Mouse (Mus musculus) neutrophil, adult 5-6 weeks (primary cell): ENCODE measurements around the gene Tsks. TPM values are rescaled to one million over a fixed set of nuclear protein-coding genes. Genes with fewer than 3 reads are reported as not detected.

Experiments used
- ATAC-seq: fragments of 151-379, 151-347 bp; 2 replicates; pipeline ENCODE4 v1.8.0; 2017; ENCODE audit warnings: mild to moderate bottlenecking, moderate TSS enrichment; ENCODE audit not compliant: insufficient number of reproducible peaks, poor library complexity, low FRiP score, severe bottlenecking; ENCODE audit errors: extremely low read depth
- total RNA-seq: library from RNA; stranded (forward); fragments of 200-1000 nt; gene quantifications from 2 replicates; pipeline ENCODE4 v1.2.3, GENCODE M21; 2017

Gene Tsks
- total RNA-seq, 1 experiment from 2014 or later = not detected

DNA sequence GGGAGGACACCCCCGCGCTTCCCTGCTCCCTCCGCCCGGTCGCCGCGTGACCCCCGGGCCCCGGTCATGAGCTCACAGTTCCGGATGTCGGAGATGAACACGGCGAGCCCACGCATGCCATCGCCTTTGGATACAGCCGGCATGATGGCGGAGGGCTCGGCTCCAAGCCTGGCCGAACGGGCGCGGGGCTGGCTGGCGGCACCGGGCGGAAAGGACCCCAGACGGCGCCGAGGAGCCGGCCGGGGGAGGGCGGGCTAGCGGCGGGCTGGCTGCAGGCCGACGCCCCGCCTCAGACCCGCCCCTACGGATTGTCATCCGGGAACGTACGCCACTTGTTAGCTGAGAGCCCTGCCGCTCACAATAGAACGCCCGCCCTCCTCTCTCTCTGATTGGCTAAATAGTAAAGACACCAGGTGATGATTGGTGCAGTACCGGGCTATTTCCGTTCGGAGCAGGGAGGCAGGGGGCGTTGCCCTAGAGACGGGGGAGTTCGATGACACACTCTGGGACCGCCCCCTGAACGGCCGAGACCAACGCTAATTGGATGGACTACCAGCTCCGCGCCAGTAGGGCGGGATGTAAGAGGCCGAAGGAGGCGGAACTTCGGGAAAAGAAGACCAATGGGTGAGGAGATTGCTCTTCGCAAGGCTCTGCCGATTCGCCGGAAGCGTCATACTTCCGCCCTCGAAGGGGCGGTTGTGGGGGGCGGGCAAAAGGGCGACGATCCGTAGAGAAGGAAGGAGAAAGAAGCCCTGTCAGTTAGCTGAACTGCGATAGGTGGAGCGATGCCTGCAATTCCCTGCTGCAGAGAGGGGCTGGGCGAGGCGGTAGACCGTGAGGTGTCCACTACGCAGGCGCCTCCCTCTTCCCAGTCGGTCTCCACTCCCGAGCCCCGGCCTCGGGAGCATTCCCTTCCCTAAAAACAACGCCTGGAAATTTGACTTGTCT lies 13.5 kb upstream of the Tsks start, which contains the start of gene Ap2a1:
Ap2a1 (minus strand) TSS at position 293 of the 948 bp plus-strand sequence.
- peak; percentile 94 for ATAC-seq

GRCm38 (mm10) chr7:44938680-44939079 lies 4.3 kb upstream of the Tsks start:
- ATAC-seq = no peak

DNA sequence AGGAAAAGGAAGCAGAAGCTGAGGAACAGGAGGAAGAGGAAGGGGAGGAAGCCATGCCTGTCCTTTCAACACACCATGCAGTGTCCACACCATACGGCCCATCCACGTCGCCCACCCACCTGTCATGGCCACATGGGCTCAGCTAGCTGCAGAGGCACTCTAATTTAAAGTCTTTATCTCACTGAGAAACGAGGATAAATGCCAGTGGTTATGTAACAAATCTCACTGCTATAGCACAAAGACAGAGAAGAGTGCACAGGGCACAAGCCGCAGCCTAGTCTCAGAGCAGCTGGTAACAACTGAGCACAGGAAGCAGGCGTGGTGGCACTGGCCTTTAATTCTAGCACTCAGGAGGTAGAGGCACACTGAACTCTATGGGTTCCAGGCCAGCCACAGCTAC lies 6.9 kb downstream of the Tsks start:
- no peak for ATAC-seq

DNA sequence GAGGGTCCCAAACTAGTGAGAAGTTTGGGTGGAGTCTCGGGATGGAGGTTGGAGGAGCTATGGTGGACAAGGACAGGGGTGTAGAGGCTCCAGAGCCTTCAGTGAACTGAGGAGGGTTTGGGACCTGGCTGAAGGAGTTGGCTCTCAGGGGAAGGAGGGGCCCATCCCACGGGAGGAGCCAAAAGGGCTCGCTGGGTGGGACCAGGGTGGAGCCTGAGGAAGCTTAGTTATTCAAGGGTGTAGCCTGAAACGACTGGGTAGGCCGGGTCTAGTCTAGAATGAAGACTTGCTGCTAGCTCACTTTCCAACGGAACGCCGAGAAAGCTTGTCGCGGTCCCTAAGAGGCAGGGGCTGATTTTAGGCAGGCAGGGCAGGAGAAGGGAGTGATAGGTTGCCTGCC lies 9.0 kb downstream of the Tsks start:
- no peak for ATAC-seq

- peak; percentile 33 for ATAC-seq
Observed at GRCm38 (mm10) chr7:44952611-44953306, 9.8 kb downstream of the Tsks start.

GRCm38 (mm10) chr7:44953561-44953960 lies 10.6 kb downstream of the Tsks start:
- ATAC-seq = no peak

GRCm38 (mm10) chr7:44954091-44954885 lies 11.3 kb downstream of the Tsks start:
- ATAC-seq = no peak

DNA sequence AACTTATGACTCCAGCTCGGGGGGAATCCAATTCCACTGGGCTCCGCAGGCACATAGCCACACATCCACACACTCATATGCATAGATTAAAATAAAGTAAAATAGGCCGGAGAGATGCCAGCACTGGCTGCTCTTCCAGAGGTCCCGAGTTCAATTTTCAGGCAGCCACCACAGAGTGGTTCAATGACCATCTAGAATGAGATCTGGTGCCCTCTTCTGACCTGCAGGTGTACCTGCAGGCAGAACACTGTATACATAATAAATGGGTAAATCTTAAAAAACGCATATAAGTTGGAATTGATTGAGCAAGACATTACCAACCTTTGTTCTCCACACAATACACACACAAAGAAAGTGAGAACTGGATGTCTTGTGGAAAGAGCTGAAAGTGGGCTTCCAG lies 12.6 kb downstream of the Tsks start:
- ATAC-seq = no peak

DNA sequence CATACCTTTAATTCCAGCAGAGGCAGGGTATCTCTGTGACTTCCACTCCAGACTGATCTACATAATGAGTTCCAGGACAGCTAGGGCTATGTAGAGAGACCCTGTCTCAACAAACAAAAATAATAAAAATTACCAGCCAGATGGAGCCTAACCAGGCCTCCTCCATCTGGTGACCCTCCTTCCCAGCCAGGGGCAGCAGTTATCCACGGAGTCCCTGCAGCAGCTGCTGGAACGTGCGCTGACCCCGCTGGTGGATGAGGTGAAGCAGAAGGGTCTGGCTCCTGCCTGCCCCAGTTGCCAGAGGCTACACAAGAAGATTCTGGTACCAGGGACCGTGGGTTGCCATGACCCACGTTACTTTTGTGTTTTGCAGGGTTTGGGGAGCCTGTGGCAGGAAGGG lies 13.3 kb downstream of the Tsks start:
- no peak for ATAC-seq

DNA sequence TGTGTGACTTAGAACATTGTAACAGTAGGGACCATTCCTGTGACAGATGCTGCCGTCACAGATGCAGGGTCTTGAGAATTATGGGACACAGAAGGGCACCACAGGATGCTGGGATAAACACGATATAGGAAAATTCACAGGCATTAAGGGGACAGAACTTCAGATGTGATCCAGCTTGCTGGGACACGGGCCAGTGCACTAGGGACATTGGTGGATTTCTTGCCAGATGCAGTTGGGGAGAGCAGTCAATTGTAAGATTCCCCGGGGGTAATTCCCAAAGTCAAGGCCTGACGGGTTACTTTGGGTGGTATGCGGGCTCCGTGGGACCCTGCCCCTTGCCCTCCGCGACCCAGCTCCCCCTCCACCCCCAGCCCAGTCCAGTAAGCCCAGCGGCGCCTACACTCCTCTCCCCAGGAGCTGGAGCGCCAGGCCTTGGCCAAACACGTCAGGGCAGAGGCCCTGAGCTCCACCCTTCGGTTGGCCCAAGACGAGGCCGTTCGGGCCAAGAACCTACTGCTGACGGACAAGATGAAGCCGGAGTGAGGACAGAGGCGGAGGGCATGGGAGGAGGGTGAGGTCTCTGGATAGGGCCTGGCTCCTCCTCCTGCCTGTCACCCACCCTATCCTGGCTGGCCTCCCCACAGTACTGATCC lies 14.3 kb downstream of the Tsks start:
- ATAC-seq = no peak

GRCm38 (mm10) chr7:44958208-44958607 lies 15.2 kb downstream of the Tsks start:
- no peak for ATAC-seq

DNA sequence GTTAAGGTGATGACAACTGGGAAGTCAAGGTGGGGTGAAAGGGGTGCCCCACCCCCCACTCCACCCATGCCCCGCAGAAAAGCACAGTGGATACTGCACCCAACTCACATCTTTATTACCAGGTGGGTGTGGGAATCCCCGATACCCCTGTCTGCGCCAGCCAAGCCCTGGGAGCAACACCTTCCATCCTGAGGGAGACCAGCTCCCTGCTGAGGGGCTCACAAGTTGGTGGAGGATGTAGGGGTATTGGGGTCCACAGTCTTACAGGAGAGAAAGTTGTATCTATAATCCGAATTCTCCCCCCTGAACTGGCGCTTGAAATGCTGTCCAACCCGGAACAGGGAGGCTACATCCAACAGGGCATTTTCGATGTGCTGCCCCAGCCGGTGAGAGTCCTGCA lies 16.3 kb downstream of the Tsks start:
- ATAC-seq = no peak

- no peak for ATAC-seq
Observed at GRCm38 (mm10) chr7:44959874-44960511, 17.0 kb downstream of the Tsks start.

- ATAC-seq = no peak
Observed at GRCm38 (mm10) chr7:44960512-44960910, 17.5 kb downstream of the Tsks start.

DNA sequence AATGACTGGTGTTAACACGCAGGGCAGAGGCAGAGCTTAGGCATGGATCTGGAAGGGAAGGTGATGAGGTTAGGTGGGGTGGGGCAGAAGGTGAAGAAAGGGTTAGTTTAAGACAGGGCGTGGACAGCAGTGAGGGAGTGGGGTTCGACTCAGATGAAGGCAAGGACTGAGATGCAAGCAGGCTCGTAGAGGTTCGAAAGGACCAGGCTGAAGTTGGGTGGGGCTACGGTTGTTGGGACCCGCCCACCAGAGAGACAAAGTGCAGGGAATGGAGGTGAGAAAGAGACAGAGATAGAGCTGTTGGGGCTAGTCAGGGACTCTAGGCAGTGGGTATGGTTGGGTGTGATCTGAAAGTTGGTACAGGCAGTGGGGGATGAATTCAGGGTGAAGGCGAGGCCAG lies 19.3 kb downstream of the Tsks start:
- ATAC-seq = no peak

GRCm38 (mm10) chr7:44962831-44963230 lies 19.8 kb downstream of the Tsks start:
- ATAC-seq = no peak

DNA sequence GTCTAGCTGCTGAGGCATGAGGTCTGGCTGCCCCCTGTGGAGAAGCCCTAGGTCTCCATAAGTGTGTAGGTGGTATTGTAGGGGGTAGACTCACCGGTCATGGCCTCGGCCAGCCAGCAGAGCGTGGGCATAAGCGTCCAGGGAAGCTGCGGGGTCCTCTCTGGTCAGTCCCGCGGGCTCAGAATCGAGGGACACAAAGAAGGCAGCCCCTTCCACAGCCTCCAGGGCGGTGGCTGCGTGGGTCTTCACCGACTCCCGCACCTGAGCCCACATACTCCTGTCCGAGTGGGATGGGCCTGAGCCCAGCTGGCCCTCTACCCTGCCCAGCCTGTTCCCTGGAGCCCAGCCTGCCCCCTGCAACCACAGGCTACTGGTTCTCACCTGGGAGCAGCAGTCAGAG lies 22.0 kb downstream of the Tsks start:
- no peak for ATAC-seq

DNA sequence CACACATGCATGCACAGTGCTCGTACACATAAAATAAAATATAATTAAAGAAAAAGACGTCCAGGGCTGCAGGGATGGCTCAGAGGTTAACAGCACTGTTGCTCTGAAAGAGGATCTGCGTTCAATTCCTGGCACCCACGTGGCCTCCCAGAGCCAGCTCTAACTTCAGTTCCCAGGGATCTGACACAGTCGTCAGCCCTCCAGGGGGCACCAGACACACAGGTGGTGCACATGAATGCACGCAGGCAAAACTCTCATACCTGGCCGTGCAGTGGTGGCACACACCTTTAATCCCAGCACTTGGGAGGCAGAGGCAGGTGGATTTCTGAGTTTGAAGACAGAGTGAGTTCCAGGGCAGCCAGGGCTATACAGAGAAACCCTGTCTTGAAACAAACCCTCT lies 23.0 kb downstream of the Tsks start:
- no peak for ATAC-seq
